Mouse (Mus musculus) kidney, postnatal 4 days (tissue): Measurements from ENCODE around the gene Gm49320.

Source experiments
- DNase-seq, 2 experiments: peaks; one replicate each; pipeline ENCODE4 v3.0.0; 2021; ENCODE audit warnings: mixed read lengths in 2 of 2

Gm49320 gene

DNA sequence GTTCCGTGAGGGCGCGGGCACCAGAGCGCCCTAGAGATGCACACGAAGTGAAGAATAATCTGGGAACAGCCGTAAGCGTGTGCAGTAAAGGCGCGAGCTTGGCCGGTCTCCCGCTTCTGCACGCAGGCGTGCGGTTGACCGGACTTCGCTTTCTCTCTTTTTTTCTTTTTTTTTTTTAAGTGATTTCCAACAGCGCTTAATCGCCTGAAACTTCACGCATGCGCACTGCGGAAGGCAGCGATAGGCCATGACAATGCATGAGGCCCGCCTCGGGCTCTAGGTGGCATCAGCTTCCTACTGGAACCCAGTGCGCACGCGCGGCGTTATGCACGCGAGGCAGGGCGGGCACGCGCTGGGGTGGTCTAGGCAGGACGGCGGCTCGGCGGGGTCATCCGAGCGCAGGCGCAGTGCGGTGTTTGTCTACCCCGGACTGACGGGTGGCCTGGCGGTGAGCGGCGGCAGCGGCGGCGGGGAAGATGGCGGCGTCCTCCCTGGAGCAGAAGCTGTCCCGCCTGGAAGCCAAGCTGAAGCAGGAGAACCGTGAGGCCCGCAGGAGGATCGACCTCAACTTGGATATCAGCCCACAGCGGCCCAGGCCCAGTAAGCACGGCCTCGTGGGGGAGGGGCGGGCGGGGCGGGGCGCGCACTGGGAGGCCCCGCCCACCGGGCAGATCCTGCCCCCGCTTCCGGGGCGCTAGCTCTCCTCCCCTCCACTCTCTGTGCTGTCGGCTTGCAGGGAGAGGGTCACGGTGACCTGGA lies at the start of gene Gm49320, which contains the start of gene Map2k7:
Gene Gm49320 (plus strand): TSS at position 432 of the 759 bp plus-strand sequence.
Gene Map2k7 (plus strand): TSS at position 307 of the 759 bp plus-strand sequence.
- DNase-seq, result peak; percentile 100

DNA sequence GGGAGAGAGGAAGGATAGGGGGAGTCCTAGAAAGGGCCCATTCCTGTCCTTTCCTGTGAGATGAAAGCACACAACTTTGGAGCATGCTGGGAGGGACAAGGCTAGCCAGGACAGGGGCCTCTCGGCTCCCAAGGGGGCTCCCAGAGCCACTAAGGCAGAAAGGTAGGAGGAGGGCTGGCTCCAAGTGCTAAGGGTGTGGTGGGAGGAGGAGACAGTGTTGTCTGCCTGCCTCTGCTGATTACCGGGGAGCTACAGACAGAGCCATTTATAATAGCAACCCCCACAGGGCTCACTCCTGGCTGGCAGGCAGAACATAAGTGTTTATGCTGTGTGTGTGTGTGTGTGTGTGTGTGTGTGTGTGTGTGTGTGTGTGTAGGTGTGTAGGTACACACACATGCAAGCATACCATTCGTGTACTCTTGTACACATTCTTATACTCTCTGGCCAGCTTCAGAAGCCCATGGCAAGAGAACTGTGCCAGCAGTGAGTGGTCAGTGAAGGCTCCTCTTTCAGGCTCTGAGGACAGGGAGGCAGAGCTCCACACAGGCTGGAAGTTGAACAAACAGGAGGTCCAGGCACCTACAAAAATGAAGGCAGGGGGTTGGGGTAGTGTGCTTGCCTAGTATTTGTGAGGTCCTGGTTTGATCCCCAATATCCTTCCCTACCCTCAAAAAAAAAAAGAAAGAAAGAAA lies 49.5 kb upstream of the Gm49320 start:
- no peak for DNase-seq

DNA sequence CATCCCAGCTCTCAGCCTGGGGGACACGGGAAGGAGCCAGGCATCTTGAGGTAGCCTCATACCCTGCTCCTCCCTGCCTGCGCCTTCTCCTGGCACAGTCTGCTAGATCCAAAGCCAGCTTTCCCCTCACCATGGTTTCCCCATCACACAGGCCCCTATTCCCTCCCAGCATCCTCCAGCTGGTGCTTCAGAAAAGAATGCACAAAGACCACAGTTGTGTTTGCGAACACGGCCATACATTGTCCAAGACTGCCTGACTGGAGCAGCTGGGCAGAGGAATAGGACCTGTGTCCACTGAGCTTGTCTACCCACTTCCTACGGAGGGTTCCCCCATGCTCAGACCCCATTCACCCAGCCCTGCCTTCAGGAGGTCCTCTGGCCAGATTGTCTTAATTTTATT lies 46.4 kb upstream of the Gm49320 start:
- DNase-seq, result no peak

DNA sequence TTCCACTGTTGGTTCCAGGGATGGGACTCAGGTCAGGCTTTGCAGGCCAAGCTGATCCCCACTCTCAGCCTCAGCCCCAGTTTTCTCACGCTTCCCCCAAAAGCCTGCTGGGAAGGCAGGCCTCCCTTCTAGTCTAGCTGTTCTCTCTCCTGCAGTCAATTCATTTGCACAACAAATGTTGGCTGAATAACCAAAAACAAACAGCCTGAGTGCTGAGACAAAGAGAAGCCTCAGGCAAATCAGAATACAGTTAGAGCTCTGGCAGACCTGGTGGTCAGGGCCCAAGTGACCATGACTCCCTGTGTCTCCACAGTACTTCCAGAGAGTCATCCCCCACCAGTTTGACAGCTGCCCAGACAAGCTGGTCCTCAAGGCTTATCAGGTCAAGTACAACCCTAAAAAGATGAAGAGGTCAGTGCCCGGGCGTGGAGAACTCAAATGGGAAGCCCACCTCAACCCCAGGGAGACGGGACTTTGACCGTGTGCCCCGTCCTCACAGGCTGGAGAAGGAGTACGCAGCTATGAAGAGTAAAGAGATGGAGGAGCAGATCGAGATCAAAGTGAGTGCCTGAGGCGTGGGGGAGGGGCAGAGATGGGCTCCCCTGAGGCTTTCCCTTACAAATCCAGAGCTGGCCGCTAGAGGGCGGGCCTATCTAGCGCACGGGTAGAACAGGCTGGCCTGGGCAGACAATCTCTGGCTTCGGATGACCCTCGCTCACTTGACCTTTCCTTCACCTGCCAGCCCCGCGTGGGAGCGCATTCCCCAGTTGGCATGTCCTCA lies 45.7 kb upstream of the Gm49320 start:
- DNase-seq, result peak; percentile 94

DNA sequence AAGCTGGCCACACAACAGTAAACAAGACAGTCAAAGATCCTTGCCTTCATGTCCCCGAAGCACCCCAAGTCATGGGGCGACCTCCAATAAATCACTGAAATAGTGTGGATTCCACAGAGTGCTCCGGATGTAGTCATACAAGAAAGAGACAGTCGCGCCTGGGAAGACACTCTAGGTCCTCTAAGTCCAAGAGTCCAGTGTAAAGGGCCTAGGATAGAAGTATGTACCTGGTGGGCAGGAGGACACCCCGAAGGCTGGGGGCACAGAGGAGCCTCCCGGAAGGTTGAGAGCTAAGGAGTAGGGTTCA lies 45.1 kb upstream of the Gm49320 start:
- DNase-seq, result no peak

DNA sequence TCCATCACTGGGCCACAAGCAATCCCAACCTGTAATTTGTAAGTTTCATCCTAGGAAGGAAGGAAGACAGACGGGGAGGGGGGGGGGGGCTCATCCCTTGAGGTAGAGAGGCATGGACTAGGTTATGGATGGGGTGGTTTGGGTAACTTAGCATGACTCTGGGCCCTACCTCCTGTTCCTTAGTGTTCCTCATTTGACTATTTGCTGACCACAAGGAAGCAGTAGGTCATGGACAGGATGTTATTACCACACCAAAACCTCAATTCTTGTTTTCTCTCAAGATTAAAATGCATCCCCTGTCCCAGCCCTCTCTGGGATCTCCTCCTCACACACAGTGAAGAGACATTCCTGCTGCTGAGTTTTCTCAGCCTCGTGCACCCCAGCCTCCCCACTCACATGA lies 37.3 kb upstream of the Gm49320 start:
- DNase-seq, result no peak

DNA sequence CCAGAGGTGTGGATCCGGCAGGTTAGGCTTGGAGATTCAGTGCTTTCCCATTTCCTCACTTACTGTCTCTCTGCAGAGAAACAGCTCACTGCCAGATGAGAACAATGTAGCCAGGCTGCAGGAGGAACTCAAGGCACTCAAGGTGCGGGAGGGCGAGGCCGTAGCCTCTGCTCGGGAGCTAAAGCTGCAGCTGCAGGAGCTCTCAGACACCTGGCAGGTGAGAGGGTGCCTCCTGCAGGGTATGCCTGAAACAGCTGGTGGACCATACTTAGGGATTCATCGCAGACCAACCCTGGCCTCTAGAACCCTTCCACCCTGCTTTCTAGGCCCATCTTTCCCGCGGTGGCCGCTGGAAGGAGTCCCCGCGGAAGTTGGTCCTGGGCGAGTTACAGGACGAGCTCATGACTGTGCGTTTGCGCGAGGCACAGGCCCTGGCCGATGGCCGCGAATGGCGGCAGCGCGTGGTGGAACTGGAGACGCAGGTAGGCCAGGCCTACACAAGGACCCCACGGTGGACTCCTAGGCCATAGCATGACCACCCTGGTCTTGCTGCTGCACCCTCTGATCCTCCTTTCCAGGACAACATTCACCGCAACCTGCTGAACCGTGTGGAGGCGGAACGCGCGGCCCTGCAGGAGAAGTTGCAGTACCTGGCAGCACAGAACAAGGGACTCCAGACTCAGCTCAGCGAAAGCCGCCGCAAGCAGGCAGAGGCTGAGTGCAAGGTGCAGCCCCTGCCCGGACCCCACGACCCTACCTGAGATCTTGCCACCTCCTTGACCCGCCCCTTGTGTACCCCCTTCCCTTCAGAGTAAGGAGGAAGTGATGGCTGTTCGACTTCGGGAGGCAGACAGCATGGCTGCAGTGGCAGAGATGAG lies 33.2 kb upstream of the Gm49320 start:
- peak; percentile 18 to 40 for DNase-seq

DNA sequence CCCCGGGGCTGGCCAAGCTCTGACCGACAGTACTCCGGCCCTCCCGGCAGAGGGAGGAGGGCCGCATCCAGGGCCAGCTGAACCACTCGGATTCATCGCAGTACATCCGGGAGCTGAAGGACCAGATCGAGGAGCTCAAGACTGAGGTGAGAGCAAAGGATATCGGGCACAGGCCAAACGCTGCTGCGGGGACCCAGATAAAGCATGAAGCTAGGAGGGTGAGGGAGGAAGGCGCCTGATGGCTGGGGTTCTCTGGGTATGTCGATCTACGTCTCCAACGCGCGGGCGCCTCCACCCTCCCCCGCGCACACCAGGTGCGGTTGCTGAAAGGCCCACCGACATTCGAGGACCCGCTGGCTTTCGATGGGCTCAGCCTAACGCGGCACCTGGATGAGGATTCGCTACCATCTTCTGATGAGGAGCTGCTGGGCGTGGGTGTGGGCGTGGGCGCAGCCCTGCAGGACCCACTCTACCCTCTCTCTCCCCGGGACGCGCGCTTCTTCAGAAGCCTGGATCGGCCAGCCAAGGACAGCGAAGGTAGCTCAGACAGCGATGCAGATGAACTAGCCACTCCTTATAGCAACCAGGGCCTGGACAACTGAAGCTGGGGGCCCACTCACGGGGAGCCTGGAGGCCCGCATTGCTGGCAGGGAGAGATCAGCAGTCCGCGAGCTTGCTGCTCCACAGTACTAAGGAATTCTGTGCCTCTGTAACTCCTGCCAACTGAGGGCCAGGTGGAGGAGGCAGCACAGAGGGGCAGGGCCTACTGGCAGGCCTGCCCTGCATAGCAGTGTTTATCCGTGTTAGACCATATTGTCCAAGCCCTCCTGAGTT lies 32.3 kb upstream of the Gm49320 start:
- DNase-seq, result peak; percentile 20 to 41

DNA sequence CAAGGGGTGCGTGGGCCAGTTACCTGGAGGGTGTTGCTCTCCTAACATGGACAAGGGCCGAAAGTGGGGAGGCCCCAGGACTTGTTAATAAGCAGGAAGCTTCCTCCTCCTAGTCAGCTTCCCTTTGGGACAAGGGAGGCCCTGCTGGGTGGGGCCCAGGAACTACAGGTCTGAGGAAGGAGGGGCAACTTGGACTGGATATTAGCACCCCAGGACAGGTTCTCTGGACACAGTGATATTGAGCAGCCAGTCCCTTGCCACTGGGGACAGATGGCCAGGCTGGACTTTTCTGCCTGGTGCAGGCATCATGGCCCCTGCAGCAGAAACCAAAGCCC lies 31.7 kb upstream of the Gm49320 start:
- no peak for DNase-seq

DNA sequence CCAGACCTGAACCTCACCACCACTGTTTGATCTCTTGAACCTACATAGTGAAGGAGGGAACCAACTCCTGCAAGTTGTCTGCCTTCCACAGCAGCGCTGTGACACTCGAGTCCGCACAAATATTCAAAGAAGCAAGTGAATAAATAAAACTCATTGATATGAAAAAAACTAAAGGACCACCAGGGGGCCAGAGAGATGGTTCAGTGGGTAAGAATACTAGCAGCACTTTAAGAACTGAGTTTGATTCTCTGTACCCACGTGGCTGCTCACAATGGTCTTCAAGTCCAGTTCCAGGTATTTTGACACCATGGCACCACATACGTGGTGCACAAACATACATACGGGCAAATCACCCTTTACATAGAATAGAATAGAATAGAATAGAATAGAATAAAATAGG lies 27.6 kb upstream of the Gm49320 start:
- no peak for DNase-seq

DNA sequence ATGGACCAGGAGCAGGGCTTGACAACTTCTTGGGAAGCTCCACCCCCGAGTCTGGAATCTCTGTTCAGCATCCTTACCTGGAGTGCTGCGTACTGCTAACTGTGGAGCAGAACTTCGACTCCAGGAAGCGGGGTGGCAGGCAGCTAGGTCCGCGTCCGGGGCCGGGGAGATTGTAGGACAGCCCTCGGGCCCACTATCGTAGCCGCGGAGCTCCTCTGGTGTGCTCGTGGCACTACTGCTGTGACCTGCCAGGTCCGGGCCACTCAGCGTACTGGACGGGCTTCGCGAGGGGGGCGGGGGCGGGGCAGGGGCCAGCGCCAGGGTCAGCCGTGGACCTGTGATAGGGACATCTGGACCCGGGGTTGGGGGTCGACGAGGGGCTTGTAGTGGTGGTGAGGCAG lies 25.9 kb upstream of the Gm49320 start:
- DNase-seq, result peak; percentile 44 to 54

DNA sequence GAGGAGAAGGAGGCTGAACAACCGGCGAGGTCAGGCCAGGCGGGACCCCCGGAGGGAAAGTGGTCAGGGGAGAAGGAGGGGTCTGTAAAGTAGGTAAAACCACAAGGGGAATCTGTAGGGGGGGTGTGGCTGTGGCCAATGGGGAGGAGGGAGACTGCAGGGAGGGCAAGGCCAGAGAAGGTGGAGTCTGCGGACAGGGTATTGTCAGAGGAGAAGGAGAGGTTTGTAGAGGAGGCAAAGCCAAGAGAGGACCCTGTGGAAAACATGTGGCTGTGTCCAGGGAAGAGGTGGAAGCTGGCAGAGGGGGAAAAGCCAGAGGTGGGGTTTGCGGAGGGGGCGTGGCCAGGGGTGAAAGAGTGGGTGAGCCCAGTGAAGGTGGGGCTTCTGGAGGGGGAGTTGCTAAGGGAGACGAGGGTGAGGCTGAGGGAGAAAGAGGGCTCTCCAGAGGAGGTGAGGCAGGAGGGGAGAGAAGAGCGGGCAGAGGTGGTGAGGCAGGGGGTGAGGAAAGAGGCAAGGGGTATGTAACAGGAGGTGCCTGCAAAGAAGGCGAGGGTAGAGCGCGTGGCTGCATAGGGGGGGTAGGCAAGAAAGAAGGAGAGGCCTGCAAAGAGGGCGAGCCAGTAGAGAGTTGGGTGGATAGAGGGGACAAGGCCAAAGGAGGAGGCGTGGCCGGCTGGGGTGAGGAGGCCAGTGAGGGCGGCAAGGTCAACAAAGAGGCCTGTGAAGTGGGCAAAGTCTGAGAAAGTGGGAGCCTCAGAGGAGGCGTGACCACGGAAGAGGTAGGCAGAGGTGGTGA lies 25.3 kb upstream of the Gm49320 start:
- DNase-seq, result peak; percentile 72 to 80

DNA sequence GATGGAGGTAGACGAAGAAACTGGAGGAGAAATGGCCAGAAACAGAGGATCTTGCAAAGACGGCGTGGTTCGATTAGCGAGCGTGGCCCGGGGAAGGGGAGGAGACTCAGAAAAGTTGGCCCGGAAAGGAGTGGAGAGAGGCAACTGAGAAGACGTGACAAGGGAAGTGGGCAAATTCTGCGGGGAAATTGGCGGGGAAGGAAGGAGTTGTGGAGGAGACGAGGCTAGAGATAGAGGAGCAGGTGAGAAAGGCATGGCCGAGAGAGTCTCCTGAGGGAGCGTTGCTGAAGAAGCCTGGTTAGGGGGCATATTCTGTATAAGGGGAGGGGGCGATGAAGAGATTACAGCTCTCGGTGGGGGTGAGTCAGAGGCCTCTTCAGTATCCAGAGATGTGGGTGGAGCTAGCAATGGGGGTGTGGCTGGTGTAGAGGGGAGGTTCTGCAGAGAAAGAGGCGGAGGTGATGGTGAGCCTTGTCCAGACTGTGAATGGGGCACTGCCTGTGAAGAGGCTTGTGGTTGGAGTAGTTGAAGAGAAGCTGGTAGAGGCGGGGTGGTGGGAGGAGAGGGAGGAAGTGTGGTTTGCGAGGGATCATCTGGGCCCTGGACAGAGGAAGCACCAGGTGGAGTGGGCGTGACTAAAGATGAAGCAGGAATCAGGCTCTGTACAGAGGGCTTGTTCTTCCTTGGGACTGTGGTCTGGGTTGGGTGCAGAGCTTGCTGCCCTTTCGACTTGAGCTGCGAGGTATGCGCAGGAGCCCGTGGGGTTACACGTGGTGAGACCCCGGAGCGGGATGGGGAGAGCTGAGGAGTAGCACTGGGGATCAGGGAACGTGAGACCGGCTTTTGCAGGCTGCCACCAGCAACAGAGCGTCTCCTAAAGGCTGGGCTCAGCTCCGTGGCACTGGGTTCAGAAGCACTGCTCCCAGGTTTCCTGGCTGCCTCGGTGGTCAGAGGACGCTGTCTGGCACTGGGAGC lies 24.4 kb upstream of the Gm49320 start:
- peak; percentile 62 to 70 for DNase-seq

DNA sequence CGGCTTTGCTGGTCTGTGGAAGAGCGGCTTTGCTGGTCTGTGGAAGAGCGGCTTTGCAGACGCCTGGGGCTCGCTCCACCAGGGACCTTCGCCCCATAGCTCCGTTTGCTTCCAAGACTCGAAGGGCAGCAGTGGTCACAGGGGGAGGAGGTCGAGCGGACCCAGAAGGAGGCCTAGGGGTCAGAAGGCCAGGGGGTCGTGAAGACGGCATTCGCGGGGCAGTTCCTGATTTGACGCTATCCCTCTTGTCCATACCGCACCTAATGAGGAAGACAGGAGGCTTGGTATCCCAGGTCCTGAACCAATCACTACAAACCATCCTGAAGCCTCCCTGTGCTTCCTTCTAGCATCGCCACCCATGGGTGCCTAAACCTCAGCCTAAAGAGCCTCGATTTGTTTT lies 22.4 kb upstream of the Gm49320 start:
- no peak for DNase-seq

DNA sequence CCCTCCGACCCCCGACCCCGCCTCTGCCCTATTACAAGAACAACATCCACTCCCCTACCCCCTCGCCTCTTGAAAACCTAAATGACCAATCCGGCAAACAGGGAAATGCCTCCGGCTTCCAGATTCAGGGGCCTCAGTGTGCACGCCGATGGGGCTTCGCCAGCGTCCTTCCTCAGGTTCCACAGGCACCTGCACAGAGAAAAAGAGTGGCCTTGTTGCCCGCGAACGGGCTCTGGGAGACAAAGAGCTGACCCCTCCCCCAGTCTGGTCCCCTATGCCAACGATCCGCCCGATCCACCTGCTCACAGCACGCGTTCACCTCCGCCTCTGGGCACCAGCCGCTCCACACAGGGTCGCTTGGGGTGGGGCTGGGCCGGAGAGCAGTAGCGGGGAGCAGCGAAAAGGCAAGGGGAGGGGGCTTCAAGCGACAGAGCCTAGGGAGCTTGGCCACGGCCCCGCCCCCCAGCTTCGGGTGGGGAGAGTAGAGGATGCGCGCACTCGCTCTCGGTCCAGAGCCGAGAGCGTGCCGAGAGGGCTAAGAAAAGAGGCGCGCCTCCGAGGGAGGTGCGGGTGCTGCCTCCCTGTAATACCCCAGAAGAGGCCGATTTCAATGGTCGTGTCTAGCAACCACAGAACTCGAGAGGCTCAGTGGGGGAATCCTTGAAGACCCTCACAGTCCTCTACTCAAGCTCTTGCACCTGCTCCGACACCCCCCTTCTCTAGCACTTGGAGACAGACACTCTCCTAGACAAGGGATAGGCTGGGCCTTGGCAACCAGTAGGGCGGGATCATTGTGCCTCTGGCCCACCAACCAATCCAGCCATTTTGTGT lies 21.7 kb upstream of the Gm49320 start, which contains the start of gene Prr36:
Gene Prr36 (minus strand): TSS at position 669 of the 831 bp plus-strand sequence.
- DNase-seq, result peak; percentile 53 to 68

DNA sequence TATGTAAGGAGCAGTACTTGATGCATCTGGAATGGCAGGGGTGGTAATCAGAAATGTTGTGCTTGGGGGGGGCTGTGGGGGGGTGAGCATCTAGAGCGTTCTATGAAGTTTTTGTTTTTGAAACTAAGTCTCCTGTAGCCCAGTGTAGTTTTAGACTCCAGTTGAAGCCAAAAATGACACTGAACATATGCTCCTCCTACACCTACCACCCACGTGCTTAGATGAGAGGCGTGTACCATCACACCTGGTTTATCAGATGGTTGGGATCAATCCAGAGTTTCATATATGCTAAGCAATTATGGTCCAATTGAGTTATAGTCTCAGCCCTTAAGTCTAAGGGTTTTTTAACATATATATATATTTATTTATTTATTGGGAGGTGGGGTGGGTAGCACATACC lies 19.0 kb upstream of the Gm49320 start:
- DNase-seq, result no peak

DNA sequence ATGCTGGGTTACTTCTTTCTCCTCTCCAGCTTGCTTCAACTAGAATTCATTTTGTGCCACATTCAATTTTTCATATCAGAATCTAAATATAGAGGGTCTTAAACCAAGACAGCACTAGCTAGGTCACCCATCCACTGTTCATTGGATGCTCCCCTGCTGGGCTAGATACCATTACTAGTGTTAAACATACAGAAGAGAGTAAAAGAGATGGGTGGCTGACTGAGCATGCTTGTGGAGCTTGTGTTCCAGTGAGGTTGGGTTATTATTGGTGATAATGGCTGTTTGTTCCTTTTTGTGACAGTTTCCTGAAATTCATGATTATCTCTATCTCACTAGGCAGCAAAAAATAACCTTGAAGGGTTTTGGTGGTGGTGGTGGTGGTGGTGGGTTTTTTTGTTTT lies 16.6 kb upstream of the Gm49320 start:
- no peak for DNase-seq

DNA sequence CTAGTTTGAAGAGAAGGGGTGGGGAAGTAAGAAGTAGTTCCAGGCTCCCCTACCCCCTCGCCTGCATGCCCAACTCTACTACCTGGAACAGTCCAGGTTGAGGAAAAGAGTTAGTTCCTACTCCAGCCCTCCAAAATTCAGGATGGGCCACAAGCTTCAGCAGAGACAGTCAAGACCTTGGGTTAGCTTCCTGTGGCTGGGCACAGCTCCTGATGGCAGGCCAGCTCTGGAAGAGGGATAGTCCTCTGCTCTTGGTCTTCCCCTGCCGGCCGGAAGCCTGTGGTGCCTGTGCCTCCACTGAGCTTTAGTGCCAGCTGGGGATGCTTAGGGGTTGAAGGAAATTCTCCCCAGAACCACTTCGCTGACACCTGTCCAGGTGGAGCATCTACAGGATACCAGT lies 12.3 kb upstream of the Gm49320 start:
- no peak for DNase-seq
